Mouse (Mus musculus): Measurements from ENCODE around the gene Tsc2.

The Tsc2 gene

DNA sequence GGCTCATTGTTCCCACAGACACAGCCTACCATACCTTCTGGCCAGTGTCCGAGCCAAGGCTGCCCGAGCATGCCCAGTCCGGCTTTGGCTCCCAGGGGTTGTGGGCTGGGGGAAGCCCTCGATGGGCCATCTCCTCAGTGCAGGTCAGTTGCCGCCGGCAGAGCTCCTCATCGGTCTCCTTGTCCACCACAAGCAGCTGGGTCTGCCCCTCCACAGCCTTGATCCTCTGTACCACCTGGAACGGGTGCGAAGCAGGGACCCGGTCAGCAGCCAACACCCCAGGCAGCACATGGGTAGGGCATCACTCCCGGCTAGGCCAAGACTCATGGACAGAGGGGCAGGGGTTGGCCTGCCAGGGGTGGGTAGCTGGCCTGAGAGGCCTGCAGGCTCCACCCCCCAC is 15.1 kb upstream of the Tsc2 start:
- no peak for DNase-seq (ENCODE audit: low spot score in 2 of 2)

- no peak for DNase-seq (ENCODE audit: low spot score in 2 of 2)
These were observed 14.0 kb upstream of the Tsc2 start for GRCm38 (mm10) chr17:24646381-24646780.

DNA sequence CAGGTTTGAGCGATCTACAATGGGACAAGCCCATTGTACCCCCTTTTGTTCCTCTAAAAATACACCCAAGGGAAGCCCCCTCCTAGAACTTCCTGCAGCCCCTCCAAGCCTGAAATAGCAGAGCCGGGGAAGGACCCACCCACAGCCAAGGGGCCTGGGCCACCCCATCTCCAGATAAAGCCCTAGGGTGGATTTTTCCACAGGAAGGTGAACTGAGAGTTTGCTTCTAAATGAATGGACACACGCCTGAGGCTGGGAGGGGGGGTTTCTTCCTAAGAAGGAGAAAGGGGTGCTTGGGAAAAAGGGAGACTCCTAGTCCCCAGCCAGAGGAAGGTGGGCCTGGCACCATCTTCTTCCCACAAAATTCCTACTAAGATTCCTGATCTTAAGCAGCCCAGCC is 13.5 kb upstream of the Tsc2 start:
- DNase-seq (ENCODE audit: low spot score in 2 of 2): no peak

DNA sequence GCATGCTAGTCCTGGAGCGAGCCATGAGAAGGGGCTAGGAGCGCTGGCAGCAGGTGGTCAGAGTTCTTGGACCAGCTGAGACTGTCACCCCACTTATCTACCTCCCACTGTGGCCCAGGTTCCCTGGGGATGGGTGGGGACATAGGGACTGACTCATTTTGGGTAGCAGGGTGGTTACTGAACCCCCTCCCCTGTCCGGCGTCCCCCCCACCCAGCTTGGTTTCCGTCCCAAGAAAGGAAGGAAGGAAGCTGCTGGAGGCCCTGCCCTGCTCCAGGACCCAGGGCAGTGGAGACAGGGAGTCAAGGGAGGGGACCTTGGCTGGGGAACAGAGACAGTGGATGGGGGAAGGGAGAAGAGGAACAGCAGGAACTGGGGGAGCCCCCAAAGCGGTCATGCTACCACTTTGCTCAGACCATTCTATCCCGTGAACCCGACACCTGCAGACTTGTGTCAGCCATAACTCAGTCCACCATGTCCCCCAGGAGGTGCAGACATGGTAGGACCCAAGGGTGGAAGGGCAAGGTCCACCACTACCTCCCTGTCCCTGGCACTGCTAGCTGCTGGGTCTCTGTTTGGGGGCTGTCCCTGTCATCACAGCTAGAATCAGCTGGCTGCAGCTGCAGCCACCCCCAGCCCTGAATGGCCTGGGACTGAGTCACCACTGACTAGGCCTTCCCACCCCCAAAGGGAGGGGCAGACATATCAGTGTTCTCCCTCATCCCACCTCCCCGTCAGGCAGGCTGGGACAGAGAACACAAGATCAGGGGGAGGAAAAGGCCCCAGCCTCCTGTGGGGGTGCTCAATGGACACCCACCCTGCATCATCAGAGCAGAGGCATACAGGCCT is 12.7 kb upstream of the Tsc2 start:
- DNase-seq (ENCODE audit: low spot score in 2 of 2): no peak

DNA sequence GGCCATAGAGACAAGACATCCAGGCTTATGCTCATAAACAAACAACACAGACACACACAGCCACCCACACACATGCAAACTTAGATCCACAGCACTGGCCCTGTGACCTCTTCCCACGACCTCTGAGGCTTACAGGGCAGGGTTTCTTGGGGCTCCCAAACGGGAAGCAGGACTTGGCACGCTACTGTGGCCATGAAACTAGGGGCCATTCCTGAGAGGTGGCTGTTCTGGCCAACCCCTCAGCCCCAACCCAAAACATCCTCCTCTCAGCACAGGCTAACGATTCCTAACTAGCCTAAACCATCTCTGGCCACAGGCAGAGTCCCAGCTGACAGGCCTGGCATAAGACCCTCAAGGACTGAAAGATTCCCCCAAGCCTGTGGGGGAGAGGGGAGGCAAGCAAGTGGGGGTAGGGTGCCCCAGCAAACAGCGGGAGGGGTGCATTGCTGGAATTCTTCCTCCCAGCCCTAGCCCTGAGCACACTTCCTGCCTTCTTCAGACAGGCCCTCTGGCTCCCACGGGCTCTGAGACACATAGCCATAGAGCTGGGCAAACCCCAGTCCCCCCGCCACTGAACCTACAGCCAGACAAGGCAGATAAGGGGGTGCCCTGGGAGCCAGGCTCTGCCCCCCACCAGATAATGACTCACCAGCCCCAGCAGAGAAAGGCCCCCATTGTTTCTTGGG is 11.7 kb upstream of the Tsc2 start:
- DNase-seq (ENCODE audit: low spot score in 2 of 2): no peak

DNA sequence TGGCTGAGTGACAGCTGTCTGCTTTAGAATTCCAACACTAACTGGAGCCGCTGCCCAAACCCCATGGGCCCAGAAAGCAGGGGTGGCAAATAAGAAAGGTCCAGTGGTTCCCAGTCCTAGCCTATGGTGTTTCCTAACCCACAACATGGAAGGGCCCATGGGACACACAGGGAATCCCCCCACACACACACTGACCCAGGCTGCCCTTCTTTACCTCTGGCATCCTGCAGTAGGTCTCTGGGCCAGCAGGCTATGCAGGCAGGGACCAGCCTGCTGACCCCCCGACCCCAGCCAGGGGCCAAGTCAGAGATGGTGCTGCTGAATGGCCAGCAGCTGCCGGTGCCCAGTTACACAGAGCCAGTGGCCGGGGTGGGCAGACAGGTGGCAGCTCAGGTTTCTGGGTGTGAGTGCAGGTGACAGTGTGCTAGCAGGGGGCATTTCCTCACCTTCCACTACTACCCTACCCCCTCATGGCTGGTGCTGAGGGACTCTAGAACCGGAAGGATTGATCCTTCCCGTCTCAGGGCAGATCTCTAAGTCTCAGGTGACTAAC is 10.4 kb upstream of the Tsc2 start:
- no peak for DNase-seq (ENCODE audit: low spot score in 2 of 2)

DNA sequence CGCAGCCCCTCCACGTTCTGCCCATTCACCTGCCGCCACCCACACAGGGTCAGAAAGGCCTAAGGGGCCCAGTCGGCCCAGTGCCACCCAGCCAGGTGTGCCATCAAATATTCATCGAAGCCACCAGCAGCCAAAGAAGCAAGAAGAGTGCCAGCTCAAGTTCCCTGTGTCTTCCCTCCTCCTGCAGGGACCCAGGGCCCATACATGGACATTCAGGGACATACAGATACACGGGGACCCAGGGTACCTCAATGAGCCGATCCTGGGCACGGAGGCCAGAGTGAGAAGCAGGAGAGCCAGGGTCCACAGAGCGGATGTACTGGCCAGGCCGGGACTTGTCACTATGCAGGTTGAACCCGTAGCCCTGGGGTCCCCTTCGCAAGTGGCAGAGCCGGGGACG is 9.5 kb upstream of the Tsc2 start:
- no peak for DNase-seq (ENCODE audit: low spot score in 2 of 2)

GRCm38 (mm10) chr17:24640581-24640980 is 8.2 kb upstream of the Tsc2 start:
- DNase-seq (ENCODE audit: low spot score in 2 of 2): no peak

- DNase-seq (ENCODE audit: low spot score in 2 of 2): no peak
These were observed 7.7 kb upstream of the Tsc2 start for GRCm38 (mm10) chr17:24640119-24640518.

DNA sequence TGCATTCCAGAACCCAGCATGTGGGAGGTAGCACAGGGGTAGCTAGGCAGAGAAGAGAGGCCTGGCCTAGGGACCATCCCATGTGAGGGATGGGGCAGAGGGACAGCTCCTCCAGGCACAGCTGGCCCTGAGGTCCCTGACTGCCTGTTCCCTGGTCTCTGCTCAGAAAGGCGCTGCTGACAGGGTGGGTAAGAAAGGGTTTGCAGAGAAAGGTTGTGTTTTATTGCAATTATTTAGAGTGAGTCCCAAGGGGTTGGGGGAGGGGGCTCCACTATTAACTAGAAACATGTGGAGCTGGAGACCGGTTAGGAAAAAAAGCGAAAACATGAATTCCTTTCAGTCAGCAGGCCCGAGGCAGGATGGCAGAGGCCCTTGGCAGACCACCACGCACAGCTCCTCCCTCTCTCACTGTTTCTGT is 7.2 kb upstream of the Tsc2 start:
- DNase-seq (ENCODE audit: low spot score in 2 of 2): no peak

DNA sequence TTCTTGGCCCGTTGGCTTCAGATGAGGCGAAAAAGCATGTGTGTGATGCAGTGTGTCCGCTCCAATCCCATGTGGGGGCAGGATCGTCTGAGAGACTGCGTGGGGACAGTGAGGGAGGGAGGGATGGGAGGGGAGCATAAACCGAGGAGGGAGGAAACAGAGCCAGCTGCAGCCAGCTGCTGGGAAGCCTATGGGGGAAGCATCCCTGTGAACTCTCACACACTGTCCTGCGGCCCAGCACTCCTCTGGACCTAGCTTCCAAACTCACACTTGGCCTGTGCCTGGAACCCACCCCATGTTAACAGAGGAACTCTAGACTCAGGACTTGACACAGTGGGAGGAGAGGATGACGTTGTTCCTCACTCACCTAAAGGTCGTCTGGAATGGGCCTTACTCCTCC is 6.4 kb upstream of the Tsc2 start:
- peak; percentile 71 to 77 for DNase-seq (ENCODE audit: low spot score in 2 of 2)

DNA sequence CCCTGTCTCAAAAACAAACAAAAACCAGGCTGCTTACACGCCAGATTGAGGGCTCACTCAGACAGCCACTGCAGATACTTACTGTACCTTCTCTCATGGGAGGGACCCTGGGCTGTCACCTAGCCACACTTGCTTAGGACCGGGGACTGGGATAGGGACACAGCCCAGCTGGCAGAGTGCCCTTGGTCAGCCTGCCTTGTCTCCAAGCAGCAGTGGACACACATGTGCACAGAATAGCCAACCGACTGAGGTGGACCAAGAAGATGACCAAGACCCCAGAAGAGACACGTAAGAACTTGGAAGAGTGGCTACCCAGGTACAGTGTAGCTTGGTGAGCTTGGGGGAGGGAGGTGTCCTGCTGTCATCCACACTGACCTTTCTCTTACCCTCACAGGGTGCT is 5.8 kb upstream of the Tsc2 start:
- DNase-seq (ENCODE audit: low spot score in 2 of 2): no peak

- DNase-seq (ENCODE audit: low spot score in 2 of 2): no peak
These were observed 4.5 kb upstream of the Tsc2 start for GRCm38 (mm10) chr17:24636781-24637481.

DNA sequence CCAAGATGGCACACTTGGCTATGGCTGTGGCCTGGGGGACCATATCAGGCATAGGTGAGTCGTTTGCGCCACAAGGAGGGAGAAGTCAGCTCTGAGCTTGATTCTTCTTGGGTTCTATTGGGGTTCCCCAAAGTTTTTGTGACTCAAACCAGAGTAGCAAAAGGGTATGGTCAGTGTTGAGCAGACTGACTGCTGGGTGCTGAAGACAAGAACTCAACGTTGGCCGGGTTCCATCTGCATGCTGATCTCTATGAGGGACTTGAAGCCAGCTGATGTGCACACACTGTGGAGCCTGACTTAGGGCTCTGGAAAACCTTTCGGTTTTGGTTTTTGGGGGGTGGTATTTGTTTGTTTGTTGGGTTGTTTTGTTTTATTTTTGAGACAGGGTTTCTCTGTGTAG is 3.3 kb upstream of the Tsc2 start:
- no peak for DNase-seq (ENCODE audit: low spot score in 2 of 2)

- DNase-seq (ENCODE audit: low spot score in 2 of 2): no peak
These were observed 2.6 kb upstream of the Tsc2 start for GRCm38 (mm10) chr17:24635024-24635423.

DNA sequence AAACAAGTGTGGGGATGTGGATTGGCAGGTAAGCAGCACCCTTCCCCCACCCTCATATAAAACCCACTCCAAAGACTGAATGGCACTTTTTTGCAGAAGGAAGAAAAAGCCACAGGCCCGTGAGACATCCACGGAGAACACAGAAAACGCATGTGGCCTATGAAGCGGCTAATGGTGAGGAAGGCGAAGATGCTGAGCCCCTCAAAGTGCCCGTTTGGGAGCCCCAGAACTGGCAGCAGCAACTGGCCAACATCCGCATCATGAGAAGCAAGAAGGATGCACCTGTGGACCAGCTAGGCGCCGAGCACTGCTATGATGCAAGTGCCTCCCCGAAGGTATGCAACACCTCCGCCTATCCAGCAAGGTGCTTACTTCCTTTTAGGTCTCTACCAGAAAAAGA is 1.4 kb upstream of the Tsc2 start:
- no peak for DNase-seq (ENCODE audit: low spot score in 2 of 2)

GRCm38 (mm10) chr17:24632813-24633449 is 501 bp upstream of the Tsc2 start:
- peak; percentile 60 to 76 for DNase-seq (ENCODE audit: low spot score in 2 of 2)

- no peak for DNase-seq (ENCODE audit: low spot score in 2 of 2)
These were observed 2.4 kb downstream of the Tsc2 start for GRCm38 (mm10) chr17:24630072-24630471.

DNA sequence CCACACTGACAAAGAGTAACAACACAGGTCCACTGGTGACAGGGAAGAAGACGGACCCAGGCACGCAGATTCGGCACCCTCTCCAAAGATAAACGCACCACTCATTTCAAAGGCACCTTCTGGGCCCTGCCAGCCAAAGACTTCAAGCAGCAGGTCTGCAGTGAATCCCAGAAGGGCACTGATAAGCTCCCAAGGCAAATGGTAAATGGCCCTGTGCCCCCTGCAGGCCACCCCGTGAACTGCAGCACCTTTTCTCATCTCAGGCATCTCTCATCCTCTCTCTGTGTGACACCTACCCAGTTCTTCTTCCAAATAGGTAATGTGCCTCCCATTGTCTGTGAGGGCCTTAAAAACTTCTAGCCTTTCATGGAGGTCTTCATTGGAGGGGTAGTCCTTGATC is 3.8 kb downstream of the Tsc2 start:
- DNase-seq (ENCODE audit: low spot score in 2 of 2): peak in 1 of 2 experiments; percentile 50

- no peak for DNase-seq (ENCODE audit: low spot score in 2 of 2)
These were observed 7.0 kb downstream of the Tsc2 start for GRCm38 (mm10) chr17:24625472-24625871.

- no peak for DNase-seq (ENCODE audit: low spot score in 2 of 2)
These were observed 14.8 kb downstream of the Tsc2 start for GRCm38 (mm10) chr17:24617561-24618194.

Measured in urinary bladder, postnatal 4 days (tissue).